Mouse (Mus musculus) cortical plate, adult 2 months (tissue): ENCODE data around the gene Rpsa.

Experiments
- CTCF ChIP-seq: fragments of 200-500 bp; IDR thresholded peaks from 2 replicates; pipeline ENCODE4 v1.5.1; 2011; ENCODE audit warnings: mild to moderate bottlenecking, control low read depth, low read length; ENCODE audit not compliant: insufficient read depth; ENCODE audit errors: extremely low read depth
- POLR2A ChIP-seq: fragments of 200-500 bp; IDR thresholded peaks from 2 replicates; pipeline ENCODE4 v1.6.1; 2011; ENCODE audit warnings: mild to moderate bottlenecking, low read length, control low read depth; ENCODE audit not compliant: insufficient read depth; ENCODE audit errors: extremely low read depth

DNA sequence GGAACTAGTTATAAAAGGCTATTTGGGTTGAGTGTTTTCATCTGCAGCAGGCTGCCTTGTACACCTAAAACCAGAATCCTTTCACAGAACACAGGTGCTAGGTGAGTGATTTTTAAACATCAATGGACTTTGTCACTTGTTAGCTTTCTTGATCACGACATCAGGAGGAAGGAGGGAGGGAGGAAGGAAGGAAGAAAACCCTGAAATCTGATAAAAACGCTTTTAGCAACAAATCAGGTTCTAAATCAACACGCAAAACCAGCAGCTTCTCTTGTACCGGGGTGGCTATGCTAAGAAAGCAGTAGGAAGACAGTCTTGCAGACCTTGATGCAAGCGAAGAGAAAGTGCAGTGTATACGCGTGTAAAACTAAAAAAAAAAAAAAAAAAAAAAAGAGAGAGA, 47.6 kb upstream of the Rpsa start:
- no peak for TF ChIP-seq CTCF
- TF ChIP-seq POLR2A = no peak
